Mouse (Mus musculus) heart, adult 8-10 months (tissue): ENCODE data around the gene Vmn1r14. TPM values are rescaled to one million over a fixed set of nuclear protein-coding genes. Genes with fewer than 3 reads are reported as not detected.
"Not testable (repeated sequence)": the region's sequence is repeated elsewhere in the genome, so short reads cannot be mapped to it uniquely, and the experiment has no call there.

Source experiments
- DNase-seq: peaks from one replicate; pipeline ENCODE4 v3.0.0; 2022; ENCODE audit warnings: low spot score
- total RNA-seq, 4 experiments: library from RNA; stranded (reverse); gene quantifications; 2 replicates each; pipeline ENCODE4 v1.2.4; 2022

The Vmn1r14 gene
- not detected for total RNA-seq

- no peak for DNase-seq
These were observed at the start of gene Vmn1r14 for GRCm38 (mm10) chr6:57231386-57231785. Gene Vmn1r14, plus strand, starts transcription at chr6:57231686.

- DNase-seq, result not testable (repeated sequence)
These were observed 41.5 kb upstream of the Vmn1r14 start for GRCm38 (mm10) chr6:57190016-57190415.

- not testable (repeated sequence) for DNase-seq
These were observed 28.5 kb upstream of the Vmn1r14 start, which contains the start of gene Vmn1r13 for GRCm38 (mm10) chr6:57202990-57203389. Gene Vmn1r13, plus strand, starts transcription at chr6:57203290.

GRCm38 (mm10) chr6:57257652-57258051 is 26.2 kb downstream of the Vmn1r14 start, which contains the start of gene Vmn1r15:
Gene Vmn1r15, plus strand, starts transcription at chr6:57257952.
- DNase-seq, result no peak

- DNase-seq, result no peak
These were observed 29.5 kb downstream of the Vmn1r14 start for GRCm38 (mm10) chr6:57260990-57261389.

GRCm38 (mm10) chr6:57271881-57272280 is 40.4 kb downstream of the Vmn1r14 start:
- no peak for DNase-seq

GRCm38 (mm10) chr6:57272517-57272916 is 41.0 kb downstream of the Vmn1r14 start:
- DNase-seq, result no peak

GRCm38 (mm10) chr6:57278952-57279351 is 47.5 kb downstream of the Vmn1r14 start:
- DNase-seq, result no peak

Other genes starting within 250 kb of the Vmn1r14 start
- gene Vmn1r6, start 234.4 kb upstream of the Vmn1r14 start, total RNA-seq, result not detected
- not detected for gene Vmn1r7, start 206.4 kb upstream of the Vmn1r14 start, total RNA-seq
- not detected for gene Vmn1r8, start 199.4 kb upstream of the Vmn1r14 start, total RNA-seq
- gene Vmn1r9, start 164.9 kb upstream of the Vmn1r14 start, total RNA-seq, result not detected
- not detected for gene Vmn1r10, start 122.2 kb upstream of the Vmn1r14 start, total RNA-seq
- not detected for gene Vmn1r11, start 98.2 kb upstream of the Vmn1r14 start, total RNA-seq
- gene Vmn1r12, start 74.8 kb upstream of the Vmn1r14 start, total RNA-seq, result not detected
- not detected for gene Vmn1r13, start 28.4 kb upstream of the Vmn1r14 start, total RNA-seq
- not detected for gene Vmn1r15, start 26.3 kb downstream of the Vmn1r14 start, total RNA-seq
- not detected for gene Vmn1r16, start 97.8 kb downstream of the Vmn1r14 start, total RNA-seq
- not detected for gene Vmn1r17, start 132.0 kb downstream of the Vmn1r14 start, total RNA-seq
- not detected for gene Vmn1r18, start 164.1 kb downstream of the Vmn1r14 start, total RNA-seq
- not detected for gene Vmn1r19, start 172.1 kb downstream of the Vmn1r14 start, total RNA-seq
- gene Vmn1r20, start 197.2 kb downstream of the Vmn1r14 start, total RNA-seq, result not detected